Mouse (Mus musculus) left cerebral cortex, adult 2 months (tissue): ENCODE measurements at regions not wholly inside any gene's neighbourhood (a gene's known extent, or its start where the extent isn't known, plus 50 kb on each side); places are given as distances from the start of the nearest gene placed in this dataset.
A peak's percentile ranks its signal among the peaks of the same experiment; 100 is the strongest.
"Not testable (repeated sequence)": the region's sequence is repeated elsewhere in the genome, so short reads cannot be mapped to it uniquely, and the experiment has no call there.

ENCODE experiments used
- DNase-seq, 2 experiments: peaks; one replicate each; pipeline ENCODE4 v3.0.0; 2021 to 2022; ENCODE audit warnings: low spot score in 2 of 2, mixed read lengths in 1 of 2; ENCODE audit errors: extremely low spot score in 1 of 2
- H3K27ac ChIP-seq: fragments of 200-600 bp; 2 replicates; pipeline ENCODE4 v1.8.1; 2022
- H3K4me3 ChIP-seq: fragments of 200-600 bp; 2 replicates; pipeline ENCODE4 v1.8.1; 2022
- CTCF ChIP-seq: fragments of 200-600 bp; IDR thresholded peaks from 2 replicates; pipeline ENCODE4 v1.8.1; 2022; ENCODE audit warnings: antibody characterized with exemption, mild to moderate bottlenecking, moderate library complexity
- intact Hi-C: fragments of 180-260 bp; cut with DNase I; formaldehyde crosslinking; loops from one replicate; pipeline ENCODE4 v1.15.1; 2025

DNA sequence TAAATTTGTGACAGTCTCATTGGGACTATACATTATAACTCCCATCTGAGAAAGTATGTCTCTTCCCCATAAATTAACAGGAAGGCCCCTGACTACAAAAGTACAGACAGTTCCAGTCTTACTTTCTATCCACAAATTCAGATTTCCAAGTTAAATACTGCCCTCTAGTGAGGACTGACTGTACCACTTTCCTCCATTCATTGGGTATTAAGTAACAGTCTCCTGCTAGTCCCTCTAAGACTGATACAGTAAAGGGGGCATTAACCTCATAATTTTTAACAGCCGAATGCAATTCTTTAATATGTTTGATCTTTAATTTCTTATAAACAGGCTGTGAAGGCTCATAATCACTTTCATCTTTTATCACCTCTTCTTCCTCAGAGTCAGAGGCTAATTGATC is 131.0 kb upstream of the Adcyap1 start:
- H3K27ac ChIP-seq, intact Hi-C loops, H3K4me3 ChIP-seq, DNase-seq: not testable (repeated sequence)
- TF ChIP-seq CTCF, result peak; percentile 56

DNA sequence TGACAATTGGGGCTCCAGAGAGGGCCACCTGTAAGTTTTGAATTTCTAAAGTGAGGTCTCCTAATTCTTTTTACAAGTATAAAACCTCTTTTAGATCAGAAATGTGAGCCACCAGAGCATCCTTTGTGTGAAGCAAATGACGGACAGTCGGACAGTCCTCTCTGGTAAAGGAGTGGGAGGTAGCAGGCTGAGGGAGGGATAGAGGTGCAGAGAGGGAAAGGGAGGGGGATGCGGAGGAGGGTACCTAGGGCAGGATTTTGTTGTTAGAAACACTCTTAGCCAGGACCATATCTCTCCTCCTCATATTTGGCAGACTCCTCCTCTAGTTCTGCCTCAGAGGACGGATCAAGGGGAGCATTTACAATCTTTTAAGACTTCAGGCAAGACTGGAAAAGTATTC is 130.3 kb upstream of the Adcyap1 start:
- TF ChIP-seq CTCF, result no peak
- Histone ChIP-seq H3K4me3 (no peak overlapping the region), H3K27ac (no peak overlapping the region)
- intact Hi-C loops, result no loop called here
- no peak for DNase-seq

DNA sequence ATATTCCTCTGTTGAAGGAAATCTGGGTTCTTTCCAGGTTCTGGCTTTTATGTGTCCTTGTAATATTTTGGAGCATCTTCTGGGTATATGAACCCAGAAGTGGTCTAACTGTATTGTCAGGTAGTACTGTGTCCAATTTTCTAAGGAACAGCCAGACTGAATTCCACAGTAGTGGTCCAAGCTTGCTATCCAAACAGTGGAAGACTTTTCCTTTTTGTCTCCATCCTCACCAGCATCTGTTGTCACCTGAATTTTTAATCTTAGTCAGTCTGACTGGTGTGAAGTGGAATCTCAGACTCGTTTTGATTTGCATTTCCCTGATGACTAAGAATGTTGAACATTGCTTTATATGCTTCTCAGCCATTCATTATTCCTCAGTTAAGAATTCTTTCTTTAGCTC is 114.8 kb upstream of the Adcyap1 start:
- TF ChIP-seq CTCF, result no peak
- H3K27ac ChIP-seq, result no peak overlapping the region
- DNase-seq, result no peak
- intact Hi-C loops, result no loop called here
- H3K4me3 ChIP-seq, result no peak overlapping the region

DNA sequence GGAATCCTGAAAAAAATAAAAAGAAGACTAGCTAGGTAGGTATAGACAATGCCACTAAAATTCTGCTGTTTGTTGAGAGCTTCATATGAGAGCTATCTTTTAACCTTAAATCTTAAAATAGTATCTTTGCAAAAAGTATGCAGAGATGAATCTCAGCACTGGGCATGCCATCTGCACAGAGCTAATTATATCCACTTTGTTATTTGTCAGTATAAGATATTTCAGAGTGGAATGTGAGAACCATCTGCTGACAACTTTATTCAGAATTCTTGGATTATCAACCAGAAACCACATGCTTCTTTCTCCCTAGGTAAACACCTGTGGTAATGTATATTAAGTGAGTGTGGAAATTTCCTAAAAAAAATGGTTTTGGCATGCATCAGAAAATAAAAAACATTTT is 94.3 kb upstream of the Adcyap1 start:
- Histone ChIP-seq H3K27ac (peak overlapping the region; percentile 76), H3K4me3 (no peak overlapping the region)
- no peak for DNase-seq
- TF ChIP-seq CTCF, result no peak
- intact Hi-C loops, result loop anchor here (2.0 kb wide), 1 partner anchor 36 kb away; no protein-coding TSS in a partner anchor

DNA sequence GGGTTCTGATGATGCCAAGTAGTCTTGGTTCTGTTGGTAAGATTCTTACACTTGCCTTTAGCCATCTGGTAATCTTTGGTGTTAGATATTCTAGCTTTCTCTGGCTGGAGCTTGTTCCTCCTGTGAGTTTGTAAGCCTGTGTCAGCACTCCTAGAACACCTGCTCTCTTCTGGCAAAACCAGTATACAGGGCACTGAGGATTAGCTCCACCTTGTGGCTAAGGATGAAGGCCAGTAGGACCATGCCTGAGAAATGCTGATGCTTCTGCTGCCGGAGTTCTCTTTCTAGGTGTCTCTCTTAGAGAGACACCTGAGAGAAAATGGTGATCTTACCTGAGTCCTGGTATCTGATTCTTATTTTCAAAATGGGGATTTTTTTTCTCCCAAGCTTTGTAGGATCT is 58.8 kb upstream of the Adcyap1 start:
- peak; percentile 14 to 18 for DNase-seq
- H3K4me3 ChIP-seq, result no peak overlapping the region
- no peak overlapping the region for H3K27ac ChIP-seq
- peak; percentile 62 for TF ChIP-seq CTCF
- intact Hi-C loops, result loop anchor here (2.0 to 5.0 kb wide), 2 partner anchors 35 to 928 kb away; no protein-coding TSS in a partner anchor

DNA sequence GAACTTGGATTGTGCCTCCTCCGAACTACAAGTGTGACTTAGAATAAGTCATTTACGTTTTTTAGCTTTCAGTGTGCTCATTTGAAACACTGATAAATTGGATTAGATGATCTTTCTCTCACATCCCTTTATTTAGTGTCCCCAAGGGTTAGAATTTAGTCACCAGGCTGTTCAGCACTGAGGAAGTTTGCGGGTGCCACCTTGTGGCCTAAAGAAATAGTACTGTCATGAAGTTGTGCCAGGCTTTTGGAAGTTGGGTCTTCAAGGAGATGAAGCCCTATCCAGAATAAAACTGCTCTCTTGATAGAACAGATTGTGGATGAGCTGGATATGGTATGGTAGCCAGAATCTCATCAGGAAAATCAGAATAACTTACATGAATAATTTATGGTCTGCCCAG is 57.7 kb upstream of the Adcyap1 start:
- DNase-seq, result peak; percentile 56 to 72
- intact Hi-C loops, result loop anchor here (2.0 to 5.0 kb wide), 2 partner anchors 36 to 929 kb away; no protein-coding TSS in a partner anchor
- H3K27ac ChIP-seq, result no peak overlapping the region
- no peak overlapping the region for H3K4me3 ChIP-seq
- peak; percentile 80 for TF ChIP-seq CTCF
